Mouse (Mus musculus): Measurements from ENCODE around the gene Gabbr2.

DNA sequence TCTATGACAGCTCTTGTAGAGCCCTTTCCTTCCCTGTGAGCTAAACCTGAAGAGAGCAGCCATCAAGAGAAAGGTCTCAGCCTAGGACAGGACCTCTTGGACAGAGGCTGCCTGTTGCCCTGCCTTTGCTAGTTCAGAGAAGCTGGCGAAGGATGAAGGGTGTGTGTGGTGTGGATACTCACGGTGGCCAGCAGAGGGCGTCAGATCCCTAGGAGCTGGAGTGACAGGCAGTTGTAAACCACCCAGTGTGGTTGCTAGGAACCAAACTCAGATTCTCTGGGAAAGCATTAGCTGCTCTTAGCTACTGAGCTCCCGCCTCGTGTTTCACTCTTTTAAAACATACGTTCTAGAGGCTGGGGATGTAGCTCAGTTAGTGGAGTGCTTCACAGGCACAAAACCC lies 210.6 kb downstream of the Gabbr2 start:
- TF ChIP-seq CTCF (IDR thresholded peaks at IDR 0.05; ENCODE audit: insufficient read depth, low read length) = peak; percentile 30; the same call in 1 of the 2 replicates
- TF ChIP-seq POLR2A (IDR thresholded peaks at IDR 0.05; ENCODE audit: borderline replicate concordance, extremely low read depth, low read depth, low read length) = no peak
